Mouse (Mus musculus) liver, embryonic 16.5 days (tissue): ENCODE data around the gene Hist2h2aa2. TPM values are rescaled to one million over a fixed set of nuclear protein-coding genes. Genes with fewer than 3 reads are reported as not detected.
A peak's percentile ranks its signal among the peaks of the same experiment; 100 is the strongest.

Experiments
- ATAC-seq: fragments of 200-750 bp; cut with Nextera tagmentation; 2 replicates; pipeline ENCODE4 v1.8.0; 2017; ENCODE audit warnings: low read depth, mild to moderate bottlenecking, moderate number of reproducible peaks, moderate library complexity
- H3K27ac ChIP-seq: fragments of 300-500 bp; sonication (generic); 2 replicates; pipeline ENCODE4 v1.5.1; 2014; ENCODE audit warnings: mild to moderate bottlenecking, low read length
- H3K27me3 ChIP-seq: fragments of 300-500 bp; sonication (generic); 2 replicates; pipeline ENCODE4 v1.6.1; 2014; ENCODE audit warnings: low read depth, low read length, mixed read lengths; ENCODE audit not compliant: control insufficient read depth, insufficient read depth
- H3K36me3 ChIP-seq: fragments of 300-500 bp; sonication (generic); 2 replicates; pipeline ENCODE4 v1.6.1; 2014; ENCODE audit warnings: mild to moderate bottlenecking; ENCODE audit not compliant: control insufficient read depth, insufficient read depth
- H3K4me1 ChIP-seq: fragments of 300-500 bp; sonication (generic); 2 replicates; pipeline ENCODE4 v1.6.1; 2014; ENCODE audit warnings: low read depth, low read length, mixed read lengths; ENCODE audit not compliant: control insufficient read depth
- H3K4me2 ChIP-seq: fragments of 300-500 bp; sonication (generic); 2 replicates; pipeline ENCODE4 v1.6.1; 2014; ENCODE audit warnings: low read depth, low read length, mixed read lengths
- H3K4me3 ChIP-seq: fragments of 300-500 bp; sonication (generic); 2 replicates; pipeline ENCODE4 v1.5.1; 2014; ENCODE audit warnings: low read depth, mild to moderate bottlenecking, low read length
- H3K9ac ChIP-seq: fragments of 300-500 bp; sonication (generic); 2 replicates; pipeline ENCODE4 v1.6.1; 2014; ENCODE audit warnings: low read depth, low read length
- H3K9me3 ChIP-seq: fragments of 300-500 bp; sonication (generic); replicated peaks from 2 replicates; pipeline ENCODE4 v1.6.1; 2016; ENCODE audit warnings: low read length; ENCODE audit not compliant: control insufficient read depth
- WGBS: fragments of 180-500 bp; shearing (Covaris S2); extraction: QIAGEN DNeasy Blood & Tissue Kit; methylation state at CpG from one replicate; pipeline ENCODE4 v1.1.7; 2014; ENCODE audit not compliant: insufficient replicate concordance; 5-methylcytosine and 5-hydroxymethylcytosine counted together
- polyA plus RNA-seq: library from polyadenylated mRNA; unstranded; fragments of >200 nt; fragmentation: Nextera tagmentation; extraction: Ambion mirVana; gene quantifications from 2 replicates; pipeline ENCODE4 v1.2.1, GENCODE M21; 2015

Gene Hist2h2aa2
- polyA plus RNA-seq, 1 experiment from 2014 or later = 77.1 TPM

DNA sequence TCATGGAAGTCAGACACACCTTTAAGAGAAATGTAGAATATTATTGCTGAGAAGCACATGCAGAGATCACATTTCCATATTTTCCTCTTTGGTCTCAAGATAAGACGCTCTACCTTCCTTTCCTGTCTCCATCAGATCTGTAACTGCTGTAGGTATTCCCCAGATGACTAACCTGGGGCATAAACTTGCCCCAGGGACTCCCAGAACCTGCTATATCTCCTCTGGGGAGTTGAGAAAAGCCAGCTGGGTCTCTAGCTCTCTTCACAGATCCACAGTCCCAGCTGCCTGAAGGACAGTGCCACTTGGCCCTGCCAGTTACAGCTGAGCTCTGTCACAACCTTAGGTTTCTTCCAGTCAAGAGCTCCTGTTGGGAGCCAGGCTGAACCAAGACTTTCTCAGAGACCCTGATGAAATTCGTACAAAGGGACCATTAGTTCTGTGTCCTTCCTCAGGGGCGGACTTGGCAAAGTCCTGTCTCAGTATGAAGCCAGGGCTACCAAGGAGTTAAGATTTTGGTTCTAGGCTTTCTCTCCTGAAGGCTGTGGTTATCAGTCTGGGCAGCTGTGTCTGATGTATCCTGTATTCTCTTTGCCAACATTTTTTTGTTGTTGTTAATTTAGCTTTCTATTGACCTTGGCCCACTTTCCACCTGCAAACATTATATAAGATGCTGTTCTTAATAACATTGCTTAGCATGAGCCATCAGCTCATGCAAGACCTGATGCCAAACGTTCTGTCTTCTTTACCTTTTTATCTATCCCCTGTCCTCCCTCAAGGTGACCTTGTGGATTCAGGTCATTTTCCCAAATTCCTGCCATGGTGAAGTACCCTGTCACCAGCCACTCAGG, 8.9 kb downstream of the Hist2h2aa2 start:
- Histone ChIP-seq H3K27ac (no peak overlapping the region), H3K9ac (peak overlapping the region; percentile 4; the same call in 1 of the 2 replicates), H3K4me3 (no peak overlapping the region), H3K27me3 (no peaks in the 10 kb centered on the region), H3K4me1 (peaks cover 5% of the 10 kb centered on the region), H3K36me3 (no peaks in the 10 kb centered on the region), H3K9me3 (no peaks in the 10 kb centered on the region), H3K4me2 (no peak overlapping the region)
- 55% methylated on average over 4 of the region's 4 CpGs for WGBS
- no peak for ATAC-seq

DNA sequence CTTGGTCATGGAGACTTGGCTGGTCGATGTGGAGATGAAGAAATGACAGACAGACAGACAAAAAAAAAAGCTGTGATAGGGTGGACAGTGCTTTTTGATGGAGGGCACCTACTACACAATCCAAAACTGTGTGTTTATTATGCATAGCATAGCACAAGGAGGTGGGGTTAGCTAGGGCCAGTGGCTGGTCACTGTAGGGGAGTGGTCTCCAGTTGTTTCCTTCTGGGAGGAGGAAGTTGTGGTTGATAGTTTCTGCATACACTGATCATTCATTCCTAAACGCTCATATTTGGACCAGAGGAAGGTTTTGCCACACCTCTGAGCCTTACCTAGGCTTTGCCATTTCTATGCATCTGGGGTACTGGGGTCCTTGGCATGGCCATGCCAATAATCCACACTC, 9.7 kb downstream of the Hist2h2aa2 start:
- no peak overlapping the region for H3K4me2 ChIP-seq
- H3K4me1 ChIP-seq = peaks cover 6% of the 10 kb centered on the region
- H3K4me3 ChIP-seq = no peak overlapping the region
- no peaks in the 10 kb centered on the region for H3K9me3 ChIP-seq
- H3K27ac ChIP-seq = no peak overlapping the region
- H3K27me3 ChIP-seq = no peaks in the 10 kb centered on the region
- 32% methylated on average over 2 of the region's 2 CpGs for WGBS
- H3K9ac ChIP-seq = no peak overlapping the region
- no peak for ATAC-seq
- H3K36me3 ChIP-seq = no peaks in the 10 kb centered on the region

DNA sequence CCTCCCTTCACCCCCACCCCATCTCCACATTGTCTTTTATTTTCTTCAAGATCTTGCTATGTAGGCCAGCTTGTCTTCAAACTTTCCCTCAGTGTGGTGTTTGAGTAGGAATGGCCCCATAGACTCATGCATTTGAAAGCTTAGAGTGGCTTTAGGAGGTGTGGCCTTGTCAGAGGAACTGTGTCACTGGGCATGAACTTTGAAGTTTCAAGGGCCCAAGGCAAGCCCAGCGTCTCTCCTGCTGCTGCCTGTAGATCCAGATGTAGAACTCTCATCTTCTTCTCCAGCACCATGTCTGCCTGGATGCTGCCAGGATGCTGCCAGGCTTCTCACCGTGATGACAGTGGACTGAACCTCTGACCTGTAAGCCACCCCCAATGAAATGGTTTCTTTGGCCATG, 11.2 kb downstream of the Hist2h2aa2 start:
- Histone ChIP-seq H3K9me3 (no peaks in the 10 kb centered on the region), H3K27me3 (no peaks in the 10 kb centered on the region), H3K4me3 (no peak overlapping the region), H3K4me2 (no peak overlapping the region), H3K36me3 (no peaks in the 10 kb centered on the region), H3K27ac (no peak overlapping the region), H3K4me1 (peaks cover 19% of the 10 kb centered on the region), H3K9ac (no peak overlapping the region)
- WGBS = 62% methylated on average over 2 of the region's 2 CpGs
- no peak for ATAC-seq

DNA sequence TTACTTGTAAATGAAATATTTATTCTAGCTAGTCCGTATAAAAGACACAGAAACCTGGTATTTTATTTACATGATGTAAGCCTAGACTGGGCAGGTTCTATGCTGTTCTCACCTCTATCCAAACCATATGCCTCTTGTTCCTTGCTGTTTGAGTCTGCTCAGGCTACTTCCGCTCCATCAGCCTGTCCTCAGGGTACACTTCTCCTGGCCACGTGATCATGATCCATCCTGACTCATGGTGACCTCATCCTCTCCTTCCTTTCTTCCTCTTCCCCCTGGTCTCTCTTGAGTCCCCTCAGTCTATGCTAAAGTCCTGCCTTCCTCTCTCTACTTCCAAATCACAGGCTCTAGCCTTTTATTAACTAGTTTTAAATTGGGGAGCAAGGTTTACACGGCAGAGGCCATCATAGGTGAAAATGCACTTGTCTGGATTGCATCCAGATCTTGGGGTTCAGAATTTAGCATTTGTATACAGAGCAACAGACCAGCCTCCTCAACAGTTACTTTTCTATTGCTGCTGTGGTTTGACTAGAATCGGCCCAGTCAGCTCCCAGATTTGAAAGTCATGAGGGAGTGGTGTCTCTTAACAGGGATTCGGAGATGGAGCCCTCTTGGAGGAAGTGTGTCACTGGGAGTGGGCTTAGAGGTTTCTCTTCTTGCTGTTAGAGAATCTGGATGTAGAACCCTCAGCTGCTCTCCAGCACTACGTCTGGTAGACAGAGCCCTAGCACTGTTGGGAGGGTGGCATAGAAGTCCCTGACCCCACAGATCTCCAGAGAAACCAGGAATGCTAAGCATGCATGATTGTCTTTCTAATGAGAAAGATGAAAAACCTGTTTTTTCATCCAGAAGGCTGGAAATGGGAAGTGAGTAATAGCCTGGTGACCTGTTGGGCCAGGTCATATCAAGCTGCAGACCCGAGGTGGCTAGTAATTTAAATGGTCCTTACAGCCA, 13.1 kb downstream of the Hist2h2aa2 start:
- WGBS = 60% methylated on average over 8 of the region's 8 CpGs

DNA sequence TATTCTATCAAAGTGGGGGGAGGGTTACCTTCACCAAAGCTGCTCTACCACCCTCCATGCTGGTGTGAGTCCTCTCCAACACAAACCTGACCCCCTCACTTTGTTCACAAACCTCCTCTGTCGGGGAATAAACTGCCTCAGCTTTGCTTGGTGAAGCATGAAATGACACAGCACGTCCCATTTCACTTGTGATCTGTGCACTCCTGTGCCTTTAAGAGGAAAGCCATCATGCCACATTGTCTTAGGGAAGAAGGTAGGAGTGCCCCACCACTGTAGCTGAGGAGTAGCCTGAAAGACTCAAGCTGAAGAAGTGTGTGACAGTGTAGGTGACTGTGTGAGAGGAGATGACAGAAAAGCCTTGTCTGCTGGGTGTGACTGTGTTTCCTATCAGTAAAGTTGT, 14.7 kb downstream of the Hist2h2aa2 start:
- H3K9ac ChIP-seq = peak overlapping the region; percentile 55
- H3K36me3 ChIP-seq = no peaks in the 10 kb centered on the region
- H3K27ac ChIP-seq = peak overlapping the region; percentile 27; the same call in 1 of the 2 replicates
- WGBS = 48% methylated on average over 2 of the region's 2 CpGs
- no peaks in the 10 kb centered on the region for H3K27me3 ChIP-seq
- peak overlapping the region; percentile 46 for H3K4me2 ChIP-seq
- no peak for ATAC-seq
- H3K4me3 ChIP-seq = peak overlapping the region; percentile 28
- H3K9me3 ChIP-seq = no peaks in the 10 kb centered on the region
- H3K4me1 ChIP-seq = peaks cover 30% of the 10 kb centered on the region

More for the DNA sequence above, 13.1 kb downstream of the Hist2h2aa2 start:
- Histone ChIP-seq H3K36me3 (no peaks in the 10 kb centered on the region), H3K4me3 (no peak overlapping the region), H3K4me2 (no peak overlapping the region), H3K4me1 (peaks cover 28% of the 10 kb centered on the region), H3K27me3 (no peaks in the 10 kb centered on the region), H3K9me3 (no peaks in the 10 kb centered on the region), H3K9ac (no peak overlapping the region), H3K27ac (no peak overlapping the region)
- ATAC-seq = peak; percentile 25; the same call in 1 of the 2 replicates

DNA sequence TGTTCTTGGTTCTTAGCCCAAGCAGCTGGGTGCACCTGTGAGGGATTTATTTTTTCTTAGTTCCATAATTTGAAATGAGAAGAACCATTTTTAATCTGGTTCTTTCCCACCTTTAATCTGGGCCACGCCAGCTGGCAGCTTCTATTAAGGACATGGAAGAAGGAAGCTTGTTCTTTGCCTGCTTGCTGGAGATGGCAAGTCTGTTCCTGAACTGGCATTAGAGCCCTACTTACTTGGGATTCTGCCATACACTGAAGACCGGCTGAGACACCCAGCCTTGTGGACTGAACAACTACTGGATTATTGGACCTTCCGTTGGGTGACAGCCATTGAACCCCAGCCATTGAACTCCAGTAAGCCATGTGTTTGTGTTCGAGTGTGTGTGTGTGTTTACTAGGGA, 17.3 kb downstream of the Hist2h2aa2 start:
- Histone ChIP-seq H3K9ac (peak overlapping the region; percentile 83), H3K4me3 (peak overlapping the region; percentile 68), H3K27me3 (no peaks in the 10 kb centered on the region), H3K9me3 (no peaks in the 10 kb centered on the region), H3K36me3 (no peaks in the 10 kb centered on the region), H3K27ac (peak overlapping the region; percentile 49), H3K4me2 (peak overlapping the region; percentile 81), H3K4me1 (peaks cover 36% of the 10 kb centered on the region)
- 78% methylated on average over 4 of the region's 4 CpGs for WGBS
- no peak for ATAC-seq

DNA sequence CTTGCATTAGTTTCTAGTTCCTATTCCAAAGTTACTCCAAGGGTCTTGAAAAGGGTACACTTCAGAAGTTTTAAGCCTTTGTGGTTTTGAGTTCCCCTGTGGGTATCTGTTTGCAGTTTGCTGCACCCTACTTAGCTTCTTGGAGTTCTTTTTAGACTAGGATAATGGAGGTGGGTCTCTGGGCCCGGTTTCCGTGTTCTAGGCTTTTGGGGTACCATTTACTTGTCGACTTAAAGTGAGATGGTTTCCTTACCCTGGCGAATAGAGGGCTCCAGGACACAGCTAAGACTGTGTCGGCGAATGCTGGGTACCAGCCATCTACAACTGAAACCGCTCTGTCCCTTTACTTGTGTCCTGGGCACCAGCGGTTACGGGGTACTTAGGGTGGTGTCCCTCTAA, 18.4 kb downstream of the Hist2h2aa2 start:
- Histone ChIP-seq H3K4me3 (peak overlapping the region; percentile 68), H3K9me3 (no peaks in the 10 kb centered on the region), H3K4me1 (peaks cover 36% of the 10 kb centered on the region), H3K9ac (peak overlapping the region; percentile 83), H3K27ac (peak overlapping the region; percentile 99), H3K27me3 (no peaks in the 10 kb centered on the region), H3K36me3 (no peaks in the 10 kb centered on the region), H3K4me2 (peak overlapping the region; percentile 81)
- ATAC-seq = no peak
- WGBS = 14% methylated on average over 9 of the region's 9 CpGs

DNA sequence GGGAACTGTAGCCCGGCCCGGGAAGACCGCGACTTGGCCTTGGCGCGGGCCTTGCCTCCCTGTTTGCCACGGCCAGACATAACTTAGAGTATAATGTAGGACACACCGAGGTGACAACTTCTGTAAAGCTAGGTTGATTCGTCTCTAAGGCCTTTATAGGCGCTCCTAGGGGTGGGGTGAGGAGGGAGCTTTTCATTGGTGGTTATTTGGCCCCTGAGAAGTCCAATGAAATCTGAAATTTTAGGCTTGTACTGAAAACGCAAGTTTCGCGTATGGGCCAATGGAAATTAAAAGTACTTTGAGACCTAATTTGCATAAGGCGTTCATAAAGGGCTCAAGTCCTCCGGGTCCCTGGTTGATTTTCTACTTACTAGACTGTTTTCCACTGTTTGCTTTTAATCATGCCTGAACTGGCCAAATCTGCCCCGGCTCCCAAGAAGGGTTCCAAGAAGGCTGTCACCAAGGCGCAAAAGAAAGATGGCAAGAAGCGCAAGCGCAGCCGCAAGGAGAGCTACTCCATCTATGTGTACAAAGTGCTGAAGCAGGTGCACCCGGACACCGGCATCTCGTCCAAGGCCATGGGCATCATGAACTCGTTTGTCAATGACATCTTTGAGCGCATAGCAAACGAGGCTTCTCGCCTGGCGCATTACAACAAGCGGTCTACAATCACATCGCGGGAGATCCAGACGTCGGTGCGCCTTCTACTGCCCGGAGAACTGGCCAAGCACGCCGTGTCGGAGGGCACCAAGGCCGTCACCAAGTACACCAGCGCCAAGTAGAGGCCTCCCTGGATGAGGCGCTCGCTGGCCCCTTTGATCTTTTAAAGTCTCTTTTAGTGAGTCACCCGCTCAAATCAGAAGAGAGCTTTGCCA, 19.1 kb downstream of the Hist2h2aa2 start, which contains the start of the genes Hist2h2ac and Hist2h2be:
Gene Hist2h2ac, minus strand, starts transcription at position 116 of the 875 bp plus-strand sequence.
Gene Hist2h2be, plus strand, starts transcription at position 355 of the 875 bp plus-strand sequence.
- Histone ChIP-seq H3K36me3 (no peaks in the 10 kb centered on the region), H3K27ac (peak within 1 kb of the TSS; percentile 99), H3K9me3 (no peaks in the 10 kb centered on the region), H3K4me1 (peaks cover 36% of the 10 kb centered on the region), H3K27me3 (no peaks in the 10 kb centered on the region), H3K4me3 (peak within 1 kb of the TSS; percentile 68), H3K4me2 (peak within 1 kb of the TSS; percentile 81), H3K9ac (peak within 1 kb of the TSS; percentile 83)
- WGBS = under 1% methylated on average over 43 of the region's 43 CpGs
- ATAC-seq = peak; percentile 90
